Mouse (Mus musculus): ENCODE measurements around the gene Frat2. TPM values are rescaled to one million over a fixed set of nuclear protein-coding genes. Genes with fewer than 3 reads are reported as not detected.
A peak's percentile ranks its signal among the peaks of the same experiment; 100 is the strongest.

Frat2 gene
- polyA plus RNA-seq, 1 experiment from 2014 or later = 3.0 TPM

GRCm38 (mm10) chr19:41839685-41840084 lies 8.2 kb downstream of the Frat2 start:
- Histone ChIP-seq H3K27ac (no peak overlapping the region), H3K9me3 (replicated peaks) (no peaks in the 10 kb centered on the region), H3K36me3 (no peaks in the 10 kb centered on the region), H3K4me1 (peaks cover 34% of the 10 kb centered on the region), H3K27me3 (ENCODE audit: low read depth, poor library complexity, severe bottlenecking) (no peaks in the 10 kb centered on the region; the same call in 1 of the 2 replicates), H3K4me3 (no peak overlapping the region)
- WGBS = 95% methylated on average over 3 of the region's 3 CpGs
- no peak for DNase-seq (ENCODE audit: low spot score)

GRCm38 (mm10) chr19:41838808-41839207 lies 9.1 kb downstream of the Frat2 start:
- Histone ChIP-seq H3K27ac (no peak overlapping the region), H3K4me3 (no peak overlapping the region), H3K27me3 (ENCODE audit: low read depth, poor library complexity, severe bottlenecking) (peaks cover 5% of the 10 kb centered on the region), H3K4me1 (peaks cover 34% of the 10 kb centered on the region), H3K9me3 (replicated peaks) (no peaks in the 10 kb centered on the region), H3K36me3 (no peaks in the 10 kb centered on the region)
- 44% methylated on average over 6 of the region's 6 CpGs for WGBS
- DNase-seq (ENCODE audit: low spot score) = no peak

- peaks cover 34% of the 10 kb centered on the region for H3K4me1 ChIP-seq
- peaks cover 15% of the 10 kb centered on the region for H3K27me3 ChIP-seq (ENCODE audit: low read depth, poor library complexity, severe bottlenecking)
- no peak overlapping the region for H3K27ac ChIP-seq
- no peaks in the 10 kb centered on the region for H3K36me3 ChIP-seq
- WGBS = 61% methylated on average over 4 of the region's 4 CpGs
- no peak overlapping the region for H3K4me3 ChIP-seq
- H3K9me3 ChIP-seq (replicated peaks) = no peaks in the 10 kb centered on the region
- DNase-seq (ENCODE audit: low spot score) = no peak
These were observed 10.0 kb downstream of the Frat2 start for GRCm38 (mm10) chr19:41837917-41838261.

- peaks cover 19% of the 10 kb centered on the region for H3K27me3 ChIP-seq (ENCODE audit: low read depth, poor library complexity, severe bottlenecking)
- H3K27ac ChIP-seq = no peak overlapping the region
- 57% methylated on average over 9 of the region's 9 CpGs for WGBS
- H3K9me3 ChIP-seq (replicated peaks) = no peaks in the 10 kb centered on the region
- no peak overlapping the region for H3K4me3 ChIP-seq
- no peak for DNase-seq (ENCODE audit: low spot score)
- no peaks in the 10 kb centered on the region for H3K36me3 ChIP-seq
- peaks cover 38% of the 10 kb centered on the region for H3K4me1 ChIP-seq
These were observed 10.6 kb downstream of the Frat2 start for GRCm38 (mm10) chr19:41837194-41837916.

GRCm38 (mm10) chr19:41836719-41837118 lies 11.2 kb downstream of the Frat2 start:
- WGBS = 56% methylated on average over 3 of the region's 3 CpGs
- Histone ChIP-seq H3K36me3 (no peaks in the 10 kb centered on the region), H3K27me3 (ENCODE audit: low read depth, poor library complexity, severe bottlenecking) (peaks cover 24% of the 10 kb centered on the region), H3K4me1 (peaks cover 44% of the 10 kb centered on the region), H3K9me3 (replicated peaks) (no peaks in the 10 kb centered on the region), H3K27ac (no peak overlapping the region), H3K4me3 (no peak overlapping the region)
- DNase-seq (ENCODE audit: low spot score) = no peak

GRCm38 (mm10) chr19:41835816-41836215 lies 12.1 kb downstream of the Frat2 start:
- Histone ChIP-seq H3K36me3 (no peaks in the 10 kb centered on the region), H3K4me1 (peaks cover 53% of the 10 kb centered on the region), H3K4me3 (peak overlapping the region; percentile 18; the same call in 1 of the 2 replicates), H3K27me3 (ENCODE audit: low read depth, poor library complexity, severe bottlenecking) (peaks cover 32% of the 10 kb centered on the region), H3K9me3 (replicated peaks) (no peaks in the 10 kb centered on the region), H3K27ac (no peak overlapping the region)
- DNase-seq (ENCODE audit: low spot score) = peak; percentile 48
- WGBS = 1% methylated on average over 6 of the region's 6 CpGs

- DNase-seq (ENCODE audit: low spot score) = no peak
- H3K9me3 ChIP-seq (replicated peaks) = no peaks in the 10 kb centered on the region
- H3K36me3 ChIP-seq = no peaks in the 10 kb centered on the region
- H3K4me1 ChIP-seq = peaks cover 57% of the 10 kb centered on the region
- H3K4me3 ChIP-seq = no peak overlapping the region
- no peak overlapping the region for H3K27ac ChIP-seq
- peaks cover 33% of the 10 kb centered on the region for H3K27me3 ChIP-seq (ENCODE audit: low read depth, poor library complexity, severe bottlenecking)
- WGBS = 60% methylated on average over 6 of the region's 6 CpGs
These were observed 12.5 kb downstream of the Frat2 start for GRCm38 (mm10) chr19:41835407-41835806.

- Histone ChIP-seq H3K4me1 (peaks cover 51% of the 10 kb centered on the region), H3K9me3 (replicated peaks) (no peaks in the 10 kb centered on the region), H3K27ac (no peak overlapping the region), H3K36me3 (no peaks in the 10 kb centered on the region), H3K27me3 (ENCODE audit: low read depth, poor library complexity, severe bottlenecking) (peaks cover 33% of the 10 kb centered on the region), H3K4me3 (no peak overlapping the region)
- WGBS = 76% methylated on average over 13 of the region's 13 CpGs
- no peak for DNase-seq (ENCODE audit: low spot score)
These were observed 15.3 kb downstream of the Frat2 start for GRCm38 (mm10) chr19:41832501-41833201.

GRCm38 (mm10) chr19:41831718-41832391 lies 16.1 kb downstream of the Frat2 start:
- H3K36me3 ChIP-seq = no peaks in the 10 kb centered on the region
- H3K27ac ChIP-seq = peak overlapping the region; percentile 19; the same call in 1 of the 2 replicates
- no peaks in the 10 kb centered on the region for H3K9me3 ChIP-seq (replicated peaks)
- H3K4me3 ChIP-seq = peak overlapping the region; percentile 80
- 1% methylated on average over 14 of the region's 14 CpGs for WGBS
- peaks cover 43% of the 10 kb centered on the region for H3K4me1 ChIP-seq
- DNase-seq (ENCODE audit: low spot score) = peak; percentile 54
- peaks cover 33% of the 10 kb centered on the region for H3K27me3 ChIP-seq (ENCODE audit: low read depth, poor library complexity, severe bottlenecking)

- H3K4me1 ChIP-seq = peaks cover 35% of the 10 kb centered on the region
- H3K9me3 ChIP-seq (replicated peaks) = no peaks in the 10 kb centered on the region
- WGBS = under 1% methylated on average over 19 of the region's 19 CpGs
- peaks cover 33% of the 10 kb centered on the region for H3K27me3 ChIP-seq (ENCODE audit: low read depth, poor library complexity, severe bottlenecking)
- H3K36me3 ChIP-seq = no peaks in the 10 kb centered on the region
- peak overlapping the region; percentile 80 for H3K4me3 ChIP-seq
- peak overlapping the region; percentile 96; the same call in 1 of the 2 replicates for H3K27ac ChIP-seq
- peak; percentile 50 for DNase-seq (ENCODE audit: low spot score)
These were observed 16.8 kb downstream of the Frat2 start for GRCm38 (mm10) chr19:41831101-41831570.

GRCm38 (mm10) chr19:41830106-41831031 lies 17.6 kb downstream of the Frat2 start:
- H3K27me3 ChIP-seq (ENCODE audit: low read depth, poor library complexity, severe bottlenecking) = peaks cover 33% of the 10 kb centered on the region
- H3K9me3 ChIP-seq (replicated peaks) = no peaks in the 10 kb centered on the region
- no peaks in the 10 kb centered on the region for H3K36me3 ChIP-seq
- DNase-seq (ENCODE audit: low spot score) = peak; percentile 71
- WGBS = under 1% methylated on average over 112 of the region's 112 CpGs
- peak overlapping the region; percentile 96 for H3K27ac ChIP-seq
- H3K4me3 ChIP-seq = peak overlapping the region; percentile 80
- peaks cover 28% of the 10 kb centered on the region for H3K4me1 ChIP-seq
